Mouse (Mus musculus) midbrain, postnatal 0 days (tissue): ENCODE results near the gene Ovca2. TPM values are rescaled to one million over a fixed set of nuclear protein-coding genes. Genes with fewer than 3 reads are reported as not detected.

Experiments used
- ATAC-seq: fragments of 200-750 bp; cut with Nextera tagmentation; 2 replicates; pipeline ENCODE4 v1.8.0; 2017; ENCODE audit warnings: moderate number of reproducible peaks, mild to moderate bottlenecking, moderate TSS enrichment, moderate library complexity; ENCODE audit not compliant: low FRiP score
- DNase-seq: peaks from one replicate; pipeline ENCODE4 v3.0.0-alpha.2; 2015; ENCODE audit warnings: low spot score
- H3K27ac ChIP-seq: fragments of 300-500 bp; sonication (generic); 2 replicates; pipeline ENCODE4 v1.5.1; 2014; ENCODE audit warnings: low read depth, mild to moderate bottlenecking, low read length, mixed read lengths
- H3K27me3 ChIP-seq: fragments of 300-500 bp; sonication (generic); 2 replicates; pipeline ENCODE4 v1.6.1; 2014; ENCODE audit warnings: low read length, control low read depth, mixed read lengths; ENCODE audit not compliant: insufficient read depth
- H3K36me3 ChIP-seq: fragments of 300-500 bp; sonication (generic); 2 replicates; pipeline ENCODE4 v1.6.1; 2014; ENCODE audit warnings: low read length, control low read depth, mixed read lengths; ENCODE audit not compliant: insufficient read depth
- H3K4me1 ChIP-seq: fragments of 300-500 bp; sonication (generic); 2 replicates; pipeline ENCODE4 v1.6.1; 2014; ENCODE audit warnings: mild to moderate bottlenecking, control low read depth, antibody characterized with exemption, low read length, mixed read lengths; ENCODE audit not compliant: insufficient read depth
- H3K4me2 ChIP-seq: fragments of 300-500 bp; sonication (generic); 2 replicates; pipeline ENCODE4 v1.6.1; 2014; ENCODE audit warnings: low read depth, mild to moderate bottlenecking, low read length, mixed read lengths; ENCODE audit not compliant: poor library complexity, severe bottlenecking
- H3K4me3 ChIP-seq: fragments of 300-500 bp; sonication (generic); 2 replicates; pipeline ENCODE4 v1.5.1; 2014; ENCODE audit warnings: low read depth, mild to moderate bottlenecking, low read length, moderate library complexity
- H3K9ac ChIP-seq: fragments of 300-500 bp; sonication (generic); replicated peaks from 2 replicates; pipeline ENCODE4 v1.6.1; 2014; ENCODE audit warnings: mild to moderate bottlenecking, low read length, moderate library complexity, mixed read lengths; ENCODE audit not compliant: poor library complexity, severe bottlenecking
- H3K9me3 ChIP-seq: fragments of 300-500 bp; sonication (generic); 2 replicates; pipeline ENCODE4 v1.6.1; 2016; ENCODE audit warnings: low read length, control low read depth
- CTCF ChIP-seq: IDR thresholded peaks from 2 replicates; pipeline ENCODE4 v1.5.1; 2016; ENCODE audit warnings: antibody characterized with exemption, mild to moderate bottlenecking
- WGBS: fragments of 180-500 bp; shearing (Covaris S2); extraction: QIAGEN DNeasy Blood & Tissue Kit; methylation state at CpG from one replicate; pipeline ENCODE4 v1.1.7; 2014; 5-methylcytosine and 5-hydroxymethylcytosine counted together
- polyA plus RNA-seq: library from polyadenylated mRNA; unstranded; fragments of >200 nt; fragmentation: Nextera tagmentation; extraction: Ambion mirVana; gene quantifications from 2 replicates; pipeline ENCODE4 v1.2.1, GENCODE M21; 2015
- total RNA-seq: library from RNA; depleted of rRNA; stranded (reverse); fragments of >200 nt; gene quantifications from 2 replicates; pipeline ENCODE4 v1.2.3, GENCODE M21; 2014

The Ovca2 gene
- total and polyA plus RNA-seq, 2 experiments from 2014 or later: 10.4 to 26.0 TPM

- Histone ChIP-seq H3K36me3 (no peaks in the 10 kb centered on the region), H3K9me3 (no peaks in the 10 kb centered on the region), H3K9ac (no peak overlapping the region), H3K4me3 (no peak overlapping the region), H3K27ac (no peak overlapping the region), H3K4me1 (no peaks in the 10 kb centered on the region), H3K4me2 (no peak overlapping the region), H3K27me3 (no peaks in the 10 kb centered on the region)
- WGBS: 84% methylated on average over 5 of the region's 5 CpGs
- DNase-seq: no peak
- no peak for TF ChIP-seq CTCF
- ATAC-seq: no peak
Observed at GRCm38 (mm10) chr11:75134485-75135068, 44.1 kb downstream of the Ovca2 start.

DNA sequence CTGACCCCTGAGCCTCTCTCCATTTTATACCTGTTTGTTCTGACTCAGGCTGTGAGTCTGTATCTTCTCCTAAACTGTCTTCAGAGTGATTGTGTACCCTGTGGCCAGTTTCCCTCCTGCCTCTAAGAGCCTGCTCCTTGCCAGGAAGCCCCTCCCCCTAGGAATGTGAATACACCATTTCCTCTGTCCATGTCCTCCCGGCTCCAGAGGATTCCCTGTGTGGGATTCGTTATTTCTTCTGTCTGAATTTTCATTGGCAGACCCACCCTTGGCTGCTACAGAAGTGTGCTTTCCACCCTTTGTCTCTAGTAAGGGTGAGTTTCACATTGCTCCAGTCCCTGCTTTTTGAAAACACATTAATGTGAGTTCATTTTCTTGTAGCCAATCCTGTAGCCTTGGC is 44.7 kb downstream of the Ovca2 start:
- no peaks in the 10 kb centered on the region for H3K27me3 ChIP-seq
- no peaks in the 10 kb centered on the region for H3K4me1 ChIP-seq
- H3K27ac ChIP-seq: 0 out of 2 replicates have a peak overlapping the region, but pooled peaks have one; percentile 13
- no peaks in the 10 kb centered on the region for H3K36me3 ChIP-seq
- ATAC-seq (no peak), DNase-seq (peak; percentile 51)
- no peak overlapping the region for H3K4me2 ChIP-seq
- no peak overlapping the region for H3K9ac ChIP-seq
- 17% methylated on average over 2 of the region's 2 CpGs for WGBS
- H3K4me3 ChIP-seq: no peak overlapping the region
- no peak for TF ChIP-seq CTCF
- H3K9me3 ChIP-seq: no peaks in the 10 kb centered on the region

DNA sequence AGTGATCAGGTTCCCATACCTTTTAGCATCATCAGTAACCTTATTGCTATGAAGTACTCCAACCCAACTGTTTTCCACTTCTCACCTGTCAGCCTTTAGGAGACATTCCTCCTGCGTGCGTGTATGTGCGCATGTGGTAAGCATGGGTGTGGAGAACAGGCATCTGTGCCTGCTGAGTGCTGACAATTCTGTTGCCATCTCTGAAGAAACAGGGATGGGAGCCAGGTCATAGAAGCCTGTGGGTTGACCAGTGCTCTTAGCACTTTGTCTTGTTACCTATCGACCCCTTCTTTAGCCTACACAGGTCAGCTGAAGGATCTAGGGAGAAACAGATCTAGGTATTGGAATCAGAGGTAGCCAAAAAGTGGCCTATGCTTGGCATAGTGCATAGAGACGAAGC is 45.2 kb downstream of the Ovca2 start:
- ATAC-seq: no peak
- H3K27ac ChIP-seq: no peak overlapping the region

GRCm38 (mm10) chr11:75132278-75132677 is 46.4 kb downstream of the Ovca2 start:
- ATAC-seq: no peak
- no peaks in the 10 kb centered on the region for H3K4me1 ChIP-seq
- DNase-seq: peak; percentile 85

More for the DNA sequence above, 45.2 kb downstream of the Ovca2 start:
- no peak for DNase-seq
- whole genome bisulfite sequencing: 94% methylated on average over 5 of the region's 5 CpGs
- H3K36me3 ChIP-seq: no peaks in the 10 kb centered on the region
- no peak overlapping the region for H3K4me2 ChIP-seq
- H3K9me3 ChIP-seq: no peaks in the 10 kb centered on the region
- H3K9ac ChIP-seq: no peak overlapping the region
- no peak for TF ChIP-seq CTCF
- H3K4me1 ChIP-seq: no peaks in the 10 kb centered on the region
- H3K27me3 ChIP-seq: no peaks in the 10 kb centered on the region
- H3K4me3 ChIP-seq: no peak overlapping the region

GRCm38 (mm10) chr11:75131300-75131699 is 47.3 kb downstream of the Ovca2 start:
- Histone ChIP-seq H3K27ac (no peak overlapping the region), H3K4me2 (no peak overlapping the region), H3K9ac (no peak overlapping the region), H3K27me3 (no peaks in the 10 kb centered on the region), H3K36me3 (no peaks in the 10 kb centered on the region), H3K9me3 (no peaks in the 10 kb centered on the region), H3K4me1 (no peaks in the 10 kb centered on the region), H3K4me3 (no peak overlapping the region)
- DNase-seq (no peak), ATAC-seq (no peak)
- WGBS: 83% methylated on average over 4 of the region's 4 CpGs
- no peak for TF ChIP-seq CTCF

More at GRCm38 (mm10) chr11:75132278-75132677, 46.4 kb downstream of the Ovca2 start:
- 59% methylated on average over 5 of the region's 5 CpGs for WGBS
- Histone ChIP-seq H3K27me3 (no peaks in the 10 kb centered on the region), H3K27ac (no peak overlapping the region), H3K36me3 (no peaks in the 10 kb centered on the region), H3K9me3 (no peaks in the 10 kb centered on the region), H3K4me3 (no peak overlapping the region), H3K9ac (no peak overlapping the region), H3K4me2 (no peak overlapping the region)
- TF ChIP-seq CTCF: peak; percentile 59

GRCm38 (mm10) chr11:75129481-75129880 is 49.2 kb downstream of the Ovca2 start:
- no peaks in the 10 kb centered on the region for H3K4me1 ChIP-seq
- H3K4me2 ChIP-seq: no peak overlapping the region
- H3K9ac ChIP-seq: no peak overlapping the region
- H3K9me3 ChIP-seq: no peaks in the 10 kb centered on the region
- no peak overlapping the region for H3K27ac ChIP-seq
- no peaks in the 10 kb centered on the region for H3K36me3 ChIP-seq
- no peak for TF ChIP-seq CTCF
- no peaks in the 10 kb centered on the region for H3K27me3 ChIP-seq
- no peak overlapping the region for H3K4me3 ChIP-seq
- 97% methylated on average over 6 of the region's 6 CpGs for WGBS
- ATAC-seq: no peak
- DNase-seq: no peak
